Mouse (Mus musculus): Measurements from ENCODE around the gene Fam57b.

GRCm38 (mm10) chr7:126822741-126823140 is 25.3 kb downstream of the Fam57b start:
- TF ChIP-seq ZC3H11A (IDR thresholded peaks at IDR 0.05; ENCODE audit: borderline replicate concordance, low read depth, low read length) (no peak), ZNF384 (IDR thresholded peaks at IDR 0.05; ENCODE audit: low read depth, low read length) (no peak)

Measured in ES-E14 (cell line).